Mouse (Mus musculus) CH12.LX (cell line): ENCODE data around the gene Gm14226. TPM values are rescaled to one million over a fixed set of nuclear protein-coding genes. Genes with fewer than 3 reads are reported as not detected.
A peak's percentile ranks its signal among the peaks of the same experiment; 100 is the strongest.

Experiments used
- DNase-seq: peaks from one replicate; pipeline ENCODE4 v3.0.0-alpha.2; 2013; ENCODE audit errors: extremely low read depth
- H3K27ac ChIP-seq: 2 replicates; pipeline ENCODE4 v1.5.1; 2012; ENCODE audit warnings: low read depth, mild to moderate bottlenecking, control low read depth, moderate library complexity; ENCODE audit not compliant: insufficient read depth
- H3K27me3 ChIP-seq: replicated peaks from 2 replicates; pipeline ENCODE3; 2012; ENCODE audit warnings: inconsistent platforms
- H3K36me3 ChIP-seq, 2 experiments: replicated peaks in 1 of 2; 2 replicates each; pipeline versions ENCODE3 to v1.6.1; 2012; ENCODE audit warnings: inconsistent platforms in 1 of 2, low read length in 1 of 2, mild to moderate bottlenecking in 1 of 2, mixed read lengths in 1 of 2, moderate library complexity in 1 of 2; ENCODE audit not compliant: control insufficient read depth in 1 of 2, insufficient read depth in 1 of 2
- H3K4me1 ChIP-seq, 2 experiments: 2 replicates each; pipeline ENCODE4 v1.6.1; 2012; ENCODE audit warnings: inconsistent platforms in 1 of 2, moderate library complexity in 1 of 2; ENCODE audit not compliant: insufficient read depth in 2 of 2, control insufficient read depth in 1 of 2
- H3K4me2 ChIP-seq: 2 replicates; pipeline ENCODE4 v1.6.1; 2012; ENCODE audit warnings: low read depth, mild to moderate bottlenecking, control low read depth; ENCODE audit not compliant: poor library complexity, insufficient read depth, severe bottlenecking
- H3K4me3 ChIP-seq, 3 experiments: fragments of 150-350 bp in 1 of 3; sonication (generic) in 1 of 3; replicated peaks in 1 of 3; 2 replicates each; pipeline versions ENCODE3 to v1.5.1; 2011 to 2012; ENCODE audit warnings: low read depth in 2 of 3, low read length in 2 of 3, mild to moderate bottlenecking in 2 of 3, moderate library complexity in 2 of 3, control low read depth in 1 of 3, improper control_type of control experiment in 1 of 3, inconsistent platforms in 1 of 3, mixed read lengths in 1 of 3; ENCODE audit not compliant: poor library complexity in 1 of 3
- H3K79me2 ChIP-seq: replicated peaks from 2 replicates; pipeline ENCODE4 v1.6.1; 2012; ENCODE audit warnings: mild to moderate bottlenecking, moderate library complexity; ENCODE audit not compliant: control insufficient read depth, poor library complexity, insufficient read depth, severe bottlenecking; ENCODE audit errors: extremely low read depth
- H3K9ac ChIP-seq: 2 replicates; pipeline ENCODE4 v1.6.1; 2012; ENCODE audit warnings: low read depth, mild to moderate bottlenecking, control low read depth, moderate library complexity; ENCODE audit not compliant: insufficient read depth
- H3K9me3 ChIP-seq: replicated peaks from 2 replicates; pipeline ENCODE3; 2012; ENCODE audit warnings: low read length, inconsistent platforms, mixed read lengths
- BHLHE40 ChIP-seq: IDR thresholded peaks from 2 replicates; pipeline ENCODE4 v1.6.1; 2011; ENCODE audit warnings: mild to moderate bottlenecking, low read depth, low read length, improper control_type of control experiment
- CHD2 ChIP-seq: IDR thresholded peaks from 2 replicates; pipeline ENCODE4 v1.6.1; 2011; ENCODE audit warnings: low read length, improper control_type of control experiment
- E2F4 ChIP-seq: IDR thresholded peaks from 2 replicates; pipeline ENCODE4 v1.6.1; 2011; ENCODE audit warnings: low read depth, low read length, improper control_type of control experiment; ENCODE audit not compliant: insufficient replicate concordance
- ELF1 ChIP-seq: IDR thresholded peaks from 2 replicates; pipeline ENCODE4 v1.6.1; 2014; ENCODE audit warnings: low read depth, mild to moderate bottlenecking, inconsistent platforms, low read length, improper control_type of control experiment
- IRF4 ChIP-seq: IDR thresholded peaks from 2 replicates; pipeline ENCODE4 v1.6.1; 2014; ENCODE audit warnings: low read depth, mild to moderate bottlenecking, inconsistent platforms, low read length, improper control_type of control experiment
- JUN ChIP-seq: IDR thresholded peaks from 2 replicates; pipeline ENCODE4 v1.6.1; 2011; ENCODE audit warnings: low read depth, mild to moderate bottlenecking, low read length, improper control_type of control experiment, moderate library complexity; ENCODE audit not compliant: insufficient read depth
- KAT2A ChIP-seq: IDR thresholded peaks from 2 replicates; pipeline ENCODE4 v1.6.1; 2012; ENCODE audit warnings: low read length, improper control_type of control experiment, inconsistent platforms; ENCODE audit not compliant: insufficient replicate concordance
- MAFK ChIP-seq: IDR thresholded peaks from 2 replicates; pipeline ENCODE4 v1.6.1; 2011; ENCODE audit warnings: low read length, improper control_type of control experiment; ENCODE audit not compliant: insufficient replicate concordance
- MEF2A ChIP-seq: IDR thresholded peaks from 2 replicates; pipeline ENCODE4 v1.6.1; 2014; ENCODE audit warnings: low read depth, mild to moderate bottlenecking, inconsistent platforms, low read length, improper control_type of control experiment, borderline replicate concordance
- MXI1 ChIP-seq: IDR thresholded peaks from 2 replicates; pipeline ENCODE4 v1.6.1; 2011; ENCODE audit warnings: mild to moderate bottlenecking, low read depth, low read length, improper control_type of control experiment
- POLR2A ChIP-seq: IDR thresholded peaks from 2 replicates; pipeline ENCODE4 v1.6.1; 2011; ENCODE audit warnings: low read depth, mild to moderate bottlenecking, improper control_type of control experiment, low read length
- POLR2AphosphoS2 ChIP-seq: IDR thresholded peaks from 2 replicates; pipeline ENCODE4 v1.6.1; 2011; ENCODE audit warnings: low read depth, low read length, improper control_type of control experiment
- RCOR1 ChIP-seq: conservative IDR thresholded peaks from 2 replicates; pipeline ENCODE4 v1.6.1; 2012; ENCODE audit warnings: low read depth, mild to moderate bottlenecking, inconsistent platforms, low read length, improper control_type of control experiment
- SIN3A ChIP-seq: IDR thresholded peaks from 2 replicates; pipeline ENCODE4 v1.6.1; 2012; ENCODE audit warnings: low read length, improper control_type of control experiment, inconsistent platforms
- SMC3 ChIP-seq: IDR thresholded peaks from 2 replicates; pipeline ENCODE4 v1.6.1; 2011; ENCODE audit warnings: low read depth, low read length, improper control_type of control experiment
- TBP ChIP-seq: conservative IDR thresholded peaks from 2 replicates; pipeline ENCODE4 v1.6.1; 2011; ENCODE audit warnings: low read depth, low read length, improper control_type of control experiment
- TCF12 ChIP-seq: IDR thresholded peaks from 2 replicates; pipeline ENCODE4 v1.6.1; 2014; ENCODE audit warnings: low read depth, mild to moderate bottlenecking, inconsistent platforms, low read length, improper control_type of control experiment
- UBTF ChIP-seq: IDR thresholded peaks from 2 replicates; pipeline ENCODE4 v1.6.1; 2012; ENCODE audit warnings: low read depth, mild to moderate bottlenecking, inconsistent platforms, low read length, improper control_type of control experiment, moderate library complexity
- USF2 ChIP-seq: conservative IDR thresholded peaks from 2 replicates; pipeline ENCODE4 v1.6.1; 2011; ENCODE audit warnings: low read depth, low read length, improper control_type of control experiment
- ZMIZ1 ChIP-seq: IDR thresholded peaks from 2 replicates; pipeline ENCODE4 v1.6.1; 2012; ENCODE audit warnings: low read depth, mild to moderate bottlenecking, inconsistent platforms, low read length, improper control_type of control experiment
- ZNF384 ChIP-seq: IDR thresholded peaks from 2 replicates; pipeline ENCODE4 v1.6.1; 2012; ENCODE audit warnings: low read depth, low read length, improper control_type of control experiment, inconsistent platforms
- dilution Hi-C: fragments of 300-500 bp; cut with MboI; formaldehyde crosslinking; loops from 2 replicates; pipeline ENCODE4 v1.14.3; 2020; ENCODE audit warnings: low sequenced_read_pairs; ENCODE audit not compliant: extremely low pct_unique_long_range_greater_than_20kb, extremely low pct_ligation_motif_present
- in situ Hi-C: fragments of 300-500 bp; cut with MboI; formaldehyde crosslinking; loops from 3 replicates; pipeline ENCODE4 v1.14.3; 2019; ENCODE audit warnings: low sequenced_read_pairs, low pct_ligation_motif_present, low pct_unique_long_range_greater_than_20kb, mixed read lengths
- polyA plus RNA-seq: library from polyadenylated mRNA; unstranded; fragments of >175 nt; gene quantifications from 2 replicates; pipeline ENCODE4 v1.2.1, GENCODE M21; 2012; ENCODE audit warnings: low read depth; ENCODE audit not compliant: insufficient read length
- total RNA-seq, 2 experiments: library from RNA; depleted of rRNA; stranded (reverse); fragments of 300-350 nt in 1 of 2; fragments of >200 nt in 1 of 2; gene quantifications; 2 replicates each; pipeline ENCODE4 v1.2.3; 2012 to 2014

The Gm14226 gene
- total and polyA plus RNA-seq, 3 experiments = not detected

- DNase-seq = peak; percentile 45
- TF ChIP-seq BHLHE40 = no peak
- no peak for TF ChIP-seq MEF2A
- no peak for TF ChIP-seq ZNF384
- TF ChIP-seq MAFK = no peak
- TF ChIP-seq ZMIZ1 = no peak
- no peak for TF ChIP-seq RCOR1
- TF ChIP-seq TCF12 = peak; percentile 6; the same call in 1 of the 2 replicates
- TF ChIP-seq KAT2A = 0 out of 2 replicates have a peak, but pooled peaks have one; percentile 11
- 0 out of 2 replicates have a peak, but pooled peaks have one; percentile 3 for TF ChIP-seq ELF1
- no peak for TF ChIP-seq POLR2AphosphoS2
- TF ChIP-seq CHD2 = no peak
- TF ChIP-seq SIN3A = peak; percentile 58
- no peak for TF ChIP-seq USF2
- TF ChIP-seq MXI1 = no peak; the same call in 1 of the 2 replicates
- TF ChIP-seq E2F4 = no peak
- no peak for TF ChIP-seq UBTF
- no peak for TF ChIP-seq JUN
- TF ChIP-seq SMC3 = no peak
- H3K79me2 ChIP-seq = peaks cover 41% of the 10 kb centered on the region
- H3K9ac ChIP-seq = peak overlapping the region; percentile 70
- peak overlapping the region; percentile 69 for H3K4me2 ChIP-seq
- peak overlapping the region; percentile 21 to 83 (median 48) for H3K4me3 ChIP-seq
- H3K27me3 ChIP-seq = no peaks in the 10 kb centered on the region
- H3K36me3 ChIP-seq = peaks cover 0 to 9% of the 10 kb centered on the region in 2 experiments
- H3K27ac ChIP-seq = peak overlapping the region; percentile 86
- peaks cover 9 to 39% of the 10 kb centered on the region in 2 experiments; a peak in 3 of 4 replicates for H3K4me1 ChIP-seq
- H3K9me3 ChIP-seq = no peaks in the 10 kb centered on the region
- dilution Hi-C loops (no loop called here), in situ Hi-C loops (loop anchor here (25.0 kb wide), 1 partner anchor 312 kb away; the partner anchor contains the start of gene Trp53inp2)
Measured at GRCm38 (mm10) chr2:155074766-155075330, 56.8 kb downstream of the Gm14226 start.

- in situ Hi-C loops (loop anchor here (25.0 kb wide), 1 partner anchor 312 kb away; the partner anchor contains the start of gene Trp53inp2), dilution Hi-C loops (no loop called here)
- Histone ChIP-seq H3K27me3 (no peaks in the 10 kb centered on the region), H3K36me3 (peaks cover 0 to 4% of the 10 kb centered on the region in 2 experiments), H3K4me1 (peaks cover 4 to 33% of the 10 kb centered on the region in 2 experiments; a peak in 3 of 4 replicates), H3K4me3 (peak overlapping the region in 2 of 3 experiments; percentile 48 to 83), H3K27ac (peak overlapping the region; percentile 86), H3K9me3 (no peaks in the 10 kb centered on the region), H3K79me2 (peaks cover 33% of the 10 kb centered on the region), H3K4me2 (peak overlapping the region; percentile 69), H3K9ac (peak overlapping the region; percentile 70)
- peak; percentile 55 for DNase-seq
- TF ChIP-seq POLR2A = peak; percentile 59
- TF ChIP-seq ZMIZ1 = no peak
- 0 out of 2 replicates have a peak, but pooled peaks have one; percentile 27 for TF ChIP-seq TBP
- 0 out of 2 replicates have a peak, but pooled peaks have one; percentile 3 for TF ChIP-seq TCF12
- 0 out of 2 replicates have a peak, but pooled peaks have one; percentile 23 for TF ChIP-seq MXI1
- TF ChIP-seq UBTF = no peak
- TF ChIP-seq IRF4 = 0 out of 2 replicates have a peak, but pooled peaks have one; percentile 10
Measured at GRCm38 (mm10) chr2:155075649-155076048, 57.6 kb downstream of the Gm14226 start.
